Mouse (Mus musculus) stomach, embryonic 14.5 days (tissue): Measurements from ENCODE around the gene Fosl1. TPM values are rescaled to one million over a fixed set of nuclear protein-coding genes. Genes with fewer than 3 reads are reported as not detected.
"Not testable (repeated sequence)": the region's sequence is repeated elsewhere in the genome, so short reads cannot be mapped to it uniquely, and the experiment has no call there.

Experiments used
- ATAC-seq: fragments of 200-750 bp; cut with Nextera tagmentation; 2 replicates; pipeline ENCODE4 v1.8.0; 2017; ENCODE audit warnings: low read depth, moderate TSS enrichment; ENCODE audit not compliant: insufficient number of reproducible peaks, insufficient read depth, low FRiP score
- H3K27ac ChIP-seq: fragments of 300-500 bp; sonication (generic); 2 replicates; pipeline ENCODE4 v1.5.1; 2014; ENCODE audit warnings: mild to moderate bottlenecking, low read length, moderate library complexity, mixed read lengths
- H3K27me3 ChIP-seq: fragments of 300-500 bp; sonication (generic); 2 replicates; pipeline ENCODE4 v1.6.1; 2014; ENCODE audit warnings: low read length, control low read depth, mixed read lengths; ENCODE audit not compliant: control insufficient read depth, insufficient read depth
- H3K36me3 ChIP-seq: fragments of 300-500 bp; sonication (generic); 2 replicates; pipeline ENCODE4 v1.6.1; 2014; ENCODE audit warnings: mild to moderate bottlenecking, control low read depth, low read length, moderate library complexity, mixed read lengths; ENCODE audit not compliant: control insufficient read depth, insufficient read depth
- H3K4me1 ChIP-seq: fragments of 300-500 bp; sonication (generic); 2 replicates; pipeline ENCODE4 v1.6.1; 2014; ENCODE audit warnings: low read length, control low read depth, mixed read lengths; ENCODE audit not compliant: control insufficient read depth, insufficient read depth
- H3K4me2 ChIP-seq: fragments of 300-500 bp; sonication (generic); replicated peaks from 2 replicates; pipeline ENCODE4 v1.6.1; 2014; ENCODE audit warnings: low read depth, low read length, control low read depth
- H3K4me3 ChIP-seq: fragments of 300-500 bp; sonication (generic); 2 replicates; pipeline ENCODE4 v1.5.1; 2014; ENCODE audit warnings: low read depth, low read length, control low read depth
- H3K9ac ChIP-seq: fragments of 300-500 bp; sonication (generic); replicated peaks from 2 replicates; pipeline ENCODE4 v1.6.1; 2014; ENCODE audit warnings: low read depth, mild to moderate bottlenecking, control low read depth, low read length, moderate library complexity, mixed read lengths
- H3K9me3 ChIP-seq: fragments of 300-500 bp; sonication (generic); 2 replicates; pipeline ENCODE4 v1.6.1; 2016; ENCODE audit warnings: low read depth, low read length, control low read depth; ENCODE audit not compliant: control insufficient read depth
- WGBS: fragments of 180-500 bp; shearing (Covaris S2); extraction: QIAGEN DNeasy Blood & Tissue Kit; methylation state at CpG from one replicate; pipeline ENCODE4 v1.1.7; 2014; 5-methylcytosine and 5-hydroxymethylcytosine counted together
- polyA plus RNA-seq: library from polyadenylated mRNA; unstranded; fragments of >200 nt; fragmentation: Nextera tagmentation; extraction: Ambion mirVana; gene quantifications from 2 replicates; pipeline ENCODE4 v1.2.1, GENCODE M21; 2014

Gene Fosl1
- polyA plus RNA-seq, 1 experiment from 2014 or later = not detected

GRCm38 (mm10) chr19:5485821-5486220 is 38.5 kb downstream of the Fosl1 start:
- no peak for ATAC-seq
- Histone ChIP-seq H3K4me1 (peaks cover 17% of the 10 kb centered on the region), H3K4me3 (no peak overlapping the region), H3K27ac (no peak overlapping the region), H3K9ac (no peak overlapping the region), H3K4me2 (no peak overlapping the region), H3K36me3 (peaks cover 37% of the 10 kb centered on the region), H3K27me3 (no peaks in the 10 kb centered on the region), H3K9me3 (no peaks in the 10 kb centered on the region)
- WGBS = 93% methylated on average over 7 of the region's 7 CpGs

DNA sequence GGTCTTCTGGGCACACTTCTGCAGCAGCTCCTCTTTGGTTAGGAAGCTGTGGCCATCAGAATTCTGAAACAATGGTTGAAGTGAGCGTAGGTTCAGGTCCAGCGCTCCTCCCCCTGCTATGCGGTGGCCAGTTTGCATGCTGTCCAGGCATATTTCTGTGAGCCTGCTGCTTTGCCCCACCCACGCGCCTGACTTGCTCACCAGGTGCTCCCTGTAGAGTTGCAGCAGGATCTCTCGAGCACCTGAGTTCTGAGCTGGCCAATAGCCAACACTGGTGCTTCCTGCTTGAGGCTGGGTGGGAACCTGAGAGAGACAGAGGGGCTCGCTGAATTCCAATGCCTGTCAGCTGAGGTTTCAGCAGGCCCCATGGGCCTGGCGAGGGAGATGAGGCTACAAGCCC is 38.9 kb downstream of the Fosl1 start:
- WGBS = 80% methylated on average over 8 of the region's 8 CpGs

DNA sequence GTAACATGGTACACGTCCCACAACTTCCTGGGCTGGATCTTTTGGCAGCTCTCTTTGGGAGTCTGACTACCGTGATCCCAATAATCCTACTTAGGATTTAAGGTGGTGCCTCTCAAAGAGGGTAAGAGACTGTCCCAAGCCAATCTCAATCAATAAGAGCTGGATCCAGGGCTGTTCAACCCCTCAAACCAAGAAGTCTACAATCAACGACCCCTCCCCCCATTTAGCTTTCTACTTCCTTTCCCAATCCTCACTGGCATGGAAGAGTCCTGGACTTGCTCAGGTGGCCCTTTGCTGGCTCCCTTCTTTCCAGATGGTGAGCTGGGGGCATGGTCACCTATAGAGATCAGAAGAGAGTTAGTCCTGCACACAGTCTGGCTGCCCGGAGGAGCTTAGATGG is 39.4 kb downstream of the Fosl1 start:
- peak overlapping the region; percentile 47; the same call in 1 of the 2 replicates for H3K4me3 ChIP-seq
- no peaks in the 10 kb centered on the region for H3K27me3 ChIP-seq
- H3K4me2 ChIP-seq = peak overlapping the region; percentile 51; the same call in 1 of the 2 replicates
- WGBS = 79% methylated on average over 4 of the region's 4 CpGs
- peak overlapping the region; percentile 2; the same call in 1 of the 2 replicates for H3K9ac ChIP-seq
- H3K9me3 ChIP-seq = no peaks in the 10 kb centered on the region
- H3K36me3 ChIP-seq = peaks cover 37% of the 10 kb centered on the region
- H3K4me1 ChIP-seq = peaks cover 18% of the 10 kb centered on the region
- ATAC-seq = no peak
- H3K27ac ChIP-seq = no peak overlapping the region

More for the DNA sequence above, 38.9 kb downstream of the Fosl1 start:
- H3K9me3 ChIP-seq = no peaks in the 10 kb centered on the region
- ATAC-seq = no peak
- H3K4me1 ChIP-seq = peaks cover 17% of the 10 kb centered on the region
- H3K9ac ChIP-seq = no peak overlapping the region
- no peak overlapping the region for H3K27ac ChIP-seq
- H3K4me2 ChIP-seq = no peak overlapping the region
- H3K27me3 ChIP-seq = no peaks in the 10 kb centered on the region
- no peak overlapping the region for H3K4me3 ChIP-seq
- peaks cover 37% of the 10 kb centered on the region for H3K36me3 ChIP-seq

DNA sequence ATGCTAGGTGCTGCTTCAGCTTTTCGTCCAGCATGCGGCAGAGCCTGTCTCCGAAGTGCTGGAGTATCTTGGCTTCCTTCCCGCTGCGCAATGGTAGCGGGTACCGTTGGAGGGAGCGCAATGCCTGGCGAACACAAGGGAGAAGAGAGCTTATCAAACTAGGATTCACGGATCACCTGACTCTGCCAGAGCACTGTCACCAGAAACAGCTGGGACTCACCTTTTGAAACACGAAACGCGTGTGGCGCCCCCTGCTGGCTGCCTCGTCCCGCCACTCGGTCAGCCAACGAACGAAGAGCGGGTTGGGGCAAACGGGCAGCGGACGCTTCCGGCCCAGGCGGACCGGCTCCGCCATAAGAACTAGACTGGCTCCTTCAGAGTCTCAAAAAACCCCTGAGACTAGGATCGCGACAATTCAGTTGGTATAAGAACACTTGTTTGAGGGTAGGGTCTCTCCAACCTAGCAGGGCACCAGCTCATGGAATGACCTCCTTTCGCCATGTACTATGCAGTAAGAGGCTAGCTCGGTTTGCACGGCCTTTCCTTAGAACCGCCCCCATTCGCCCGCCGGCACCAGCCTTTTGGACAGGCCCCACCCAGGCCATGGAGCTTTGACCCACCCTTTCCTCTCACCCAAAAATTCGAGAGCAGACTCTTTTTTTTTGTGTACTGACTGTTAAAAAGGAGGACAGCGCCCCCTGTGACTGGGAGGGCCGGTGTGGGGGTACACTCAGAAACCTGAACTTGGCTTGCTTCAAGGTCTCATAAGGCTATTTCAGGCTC is 40.6 kb downstream of the Fosl1 start, which contains the start of gene Mus81:
Gene Mus81, minus strand, starts transcription at position 635 of the 783 bp plus-strand sequence.
- ATAC-seq = peak; percentile 72
- peaks cover 35% of the 10 kb centered on the region for H3K36me3 ChIP-seq
- H3K9ac ChIP-seq = peak within 1 kb of the TSS; percentile 38; the same call in 1 of the 2 replicates
- H3K9me3 ChIP-seq = no peaks in the 10 kb centered on the region
- peaks cover 20% of the 10 kb centered on the region for H3K4me1 ChIP-seq
- no peaks in the 10 kb centered on the region for H3K27me3 ChIP-seq
- peak within 1 kb of the TSS; percentile 99 for H3K27ac ChIP-seq
- peak within 1 kb of the TSS; percentile 47 for H3K4me3 ChIP-seq
- H3K4me2 ChIP-seq = peak within 1 kb of the TSS; percentile 51
- under 1% methylated on average over 39 of the region's 39 CpGs for WGBS

GRCm38 (mm10) chr19:5488878-5489571 is 41.7 kb downstream of the Fosl1 start:
- peak overlapping the region; percentile 51 for H3K4me2 ChIP-seq
- peaks cover 20% of the 10 kb centered on the region for H3K4me1 ChIP-seq
- under 1% methylated on average over 26 of the region's 26 CpGs for WGBS
- H3K27me3 ChIP-seq = no peaks in the 10 kb centered on the region
- H3K9ac ChIP-seq = peak overlapping the region; percentile 38; the same call in 1 of the 2 replicates
- H3K27ac ChIP-seq = peak overlapping the region; percentile 99
- peak overlapping the region; percentile 47 for H3K4me3 ChIP-seq
- H3K36me3 ChIP-seq = peaks cover 32% of the 10 kb centered on the region
- no peaks in the 10 kb centered on the region for H3K9me3 ChIP-seq
- peak; percentile 87 for ATAC-seq

- Histone ChIP-seq H3K4me2 (peak overlapping the region; percentile 51; the same call in 1 of the 2 replicates), H3K27ac (peak overlapping the region; percentile 99), H3K4me1 (peaks cover 20% of the 10 kb centered on the region), H3K36me3 (peaks cover 34% of the 10 kb centered on the region), H3K4me3 (peak overlapping the region; percentile 47; the same call in 1 of the 2 replicates)
- not testable (repeated sequence) for H3K27me3 ChIP-seq, H3K9ac ChIP-seq, H3K9me3 ChIP-seq, ATAC-seq
- 51% methylated on average over 10 of the region's 10 CpGs for WGBS
Measured at GRCm38 (mm10) chr19:5489721-5490120, 42.4 kb downstream of the Fosl1 start.

DNA sequence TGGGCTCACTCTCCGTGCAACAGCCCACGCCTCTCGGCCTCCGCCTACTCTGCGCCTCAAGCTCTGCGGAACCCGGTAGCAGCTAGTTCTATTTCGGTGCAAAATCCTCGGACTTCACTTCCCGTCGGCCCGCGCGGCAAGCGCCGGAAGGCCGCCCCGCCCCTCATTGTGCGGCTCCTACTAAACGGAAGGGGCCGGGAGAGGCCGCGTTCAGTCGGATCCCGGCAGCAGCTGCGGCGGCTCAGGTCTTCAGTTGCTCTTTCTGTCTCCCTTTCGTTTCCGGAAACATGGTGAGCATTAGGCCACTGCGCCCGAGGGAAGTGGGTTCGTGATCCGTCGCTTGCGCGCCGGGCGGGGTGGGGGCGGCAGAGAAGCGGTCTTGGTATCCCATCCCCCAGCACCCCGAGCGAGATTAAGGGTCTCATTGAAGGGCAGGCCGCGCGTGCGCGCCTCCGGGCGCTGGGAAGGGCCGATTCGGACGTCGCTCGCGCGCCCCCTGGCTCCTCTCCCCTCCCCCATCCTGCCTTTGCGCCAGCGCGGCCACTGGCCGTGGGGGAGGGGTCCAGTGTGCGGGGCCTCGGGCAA is 43.1 kb downstream of the Fosl1 start, which contains the start of gene Cfl1:
Gene Cfl1, plus strand, starts transcription at position 143 of the 585 bp plus-strand sequence.
- WGBS = under 1% methylated on average over 57 of the region's 62 CpGs
- peaks cover 20% of the 10 kb centered on the region for H3K4me1 ChIP-seq
- ATAC-seq = peak; percentile 70
- H3K36me3 ChIP-seq = peaks cover 33% of the 10 kb centered on the region
- peak within 1 kb of the TSS; percentile 99 for H3K27ac ChIP-seq
- no peaks in the 10 kb centered on the region for H3K9me3 ChIP-seq
- H3K27me3 ChIP-seq = no peaks in the 10 kb centered on the region
- peak within 1 kb of the TSS; percentile 97 for H3K9ac ChIP-seq
- H3K4me2 ChIP-seq = peak within 1 kb of the TSS; percentile 61
- peak within 1 kb of the TSS; percentile 99 for H3K4me3 ChIP-seq
